Mouse (Mus musculus): ENCODE measurements around the gene Tmem196. TPM values are rescaled to one million over a fixed set of nuclear protein-coding genes. Genes with fewer than 3 reads are reported as not detected.
"Not testable (repeated sequence)": the region's sequence is repeated elsewhere in the genome, so short reads cannot be mapped to it uniquely, and the experiment has no call there.

Gene Tmem196
- 3.7 and 5.3 TPM in 2 replicates for polyA plus RNA-seq (2015; fragmentation: Nextera tagmentation; extraction: Ambion mirVana)

DNA sequence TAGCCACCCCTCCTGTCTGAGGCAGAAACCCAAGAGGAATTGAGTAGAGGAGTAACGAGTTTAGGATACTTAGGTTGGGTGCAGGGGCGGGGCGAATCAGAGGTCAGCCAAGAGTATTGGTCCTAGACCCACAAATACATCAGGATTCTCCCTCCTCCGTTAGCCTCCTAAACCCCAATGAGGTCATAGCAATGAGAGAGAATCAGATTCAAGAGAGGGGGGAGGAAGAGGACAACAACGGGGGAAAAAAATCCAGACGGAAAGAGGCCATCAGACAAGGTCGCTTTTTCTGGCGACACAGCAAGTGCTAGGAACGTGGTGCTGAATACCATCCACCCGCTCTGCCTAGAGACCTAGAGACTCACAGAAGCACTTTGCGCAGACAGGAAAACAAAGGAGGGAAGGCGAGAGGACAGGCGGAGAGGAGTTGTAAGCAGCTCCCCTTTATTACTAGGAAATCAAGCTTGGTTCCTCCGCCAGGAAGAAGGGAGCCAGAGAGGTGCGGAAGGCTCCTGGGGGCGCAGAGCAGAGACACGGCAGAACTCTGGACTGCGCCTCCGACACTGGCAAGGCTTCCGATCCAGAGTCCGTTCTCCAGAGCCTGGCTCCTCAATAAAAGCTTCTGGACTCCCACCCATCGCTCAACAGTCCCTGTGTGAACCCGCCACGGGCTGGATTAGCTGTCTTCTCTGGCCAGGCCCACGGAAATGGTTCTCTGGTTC is at the start of gene Tmem196:
Tmem196 (plus strand) TSS at position 234 of the 722 bp plus-strand sequence.
- WGBS, result 3% methylated on average over 25 of the region's 25 CpGs
- H3K27ac ChIP-seq, result no peak within 1 kb of the TSS
- no peaks in the 10 kb centered on the region for H3K27me3 ChIP-seq
- peak within 1 kb of the TSS; percentile 76 for H3K9ac ChIP-seq
- no peaks in the 10 kb centered on the region for H3K9me3 ChIP-seq (replicated peaks)
- ATAC-seq, result peak; percentile 84
- H3K4me2 ChIP-seq, result peak within 1 kb of the TSS; percentile 83
- H3K4me3 ChIP-seq, result peak within 1 kb of the TSS; percentile 64
- peaks cover 7% of the 10 kb centered on the region for H3K4me1 ChIP-seq
- no peaks in the 10 kb centered on the region for H3K36me3 ChIP-seq (ENCODE audit: poor library complexity, severe bottlenecking)

DNA sequence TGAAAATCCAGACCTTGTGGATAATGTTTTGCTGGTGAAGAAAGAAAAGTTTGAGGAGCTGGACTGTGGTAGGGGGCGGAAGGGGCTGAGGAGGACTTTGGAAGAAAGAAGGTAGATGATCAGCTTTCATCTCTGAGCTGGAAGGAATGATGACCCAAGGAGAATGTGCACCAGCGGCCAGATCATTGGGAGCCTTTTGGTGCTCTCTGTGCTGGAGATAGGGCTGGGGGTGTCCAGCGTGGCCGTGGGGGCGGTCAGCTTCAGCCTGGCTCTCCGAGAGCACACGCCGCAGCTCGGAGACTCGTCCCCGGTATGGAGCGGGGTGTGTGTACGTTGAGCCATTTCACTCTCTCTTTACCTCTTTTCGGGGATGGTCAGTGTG is 680 bp downstream of the Tmem196 start:
- no peak overlapping the region for H3K27ac ChIP-seq
- H3K4me2 ChIP-seq, result peak overlapping the region; percentile 83
- no peaks in the 10 kb centered on the region for H3K27me3 ChIP-seq

DNA sequence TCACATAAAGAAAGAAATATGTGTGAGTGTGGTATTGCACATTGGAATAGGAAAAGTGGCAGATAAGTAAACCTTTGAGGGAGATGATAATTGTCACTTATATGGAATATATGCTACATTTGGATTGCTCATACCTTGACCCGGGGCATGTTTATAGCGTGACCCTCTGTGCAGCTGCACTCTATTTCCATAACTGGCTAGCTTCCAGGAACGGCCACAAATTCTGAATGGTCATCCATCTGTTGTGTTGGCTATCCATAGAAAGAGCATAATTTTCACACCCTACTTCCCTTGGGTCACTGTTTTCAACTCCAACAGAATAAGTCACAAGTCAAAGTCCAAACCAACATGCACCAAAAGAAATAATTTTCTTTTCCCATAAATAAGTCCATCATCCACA is 11.4 kb downstream of the Tmem196 start:
- H3K36me3 ChIP-seq (ENCODE audit: poor library complexity, severe bottlenecking), result no peaks in the 10 kb centered on the region
- H3K27me3 ChIP-seq, result no peaks in the 10 kb centered on the region
- H3K9ac ChIP-seq, result no peak overlapping the region
- H3K4me1 ChIP-seq, result no peaks in the 10 kb centered on the region
- H3K9me3 ChIP-seq (replicated peaks), result no peaks in the 10 kb centered on the region
- ATAC-seq, result no peak
- H3K27ac ChIP-seq, result no peak overlapping the region
- WGBS, result 75% methylated on average over 3 of the region's 3 CpGs
- H3K4me3 ChIP-seq, result no peak overlapping the region
- no peak overlapping the region for H3K4me2 ChIP-seq

More for the DNA sequence above, 680 bp downstream of the Tmem196 start:
- peak overlapping the region; percentile 64 for H3K4me3 ChIP-seq
- H3K36me3 ChIP-seq (ENCODE audit: poor library complexity, severe bottlenecking), result no peaks in the 10 kb centered on the region
- 2% methylated on average over 14 of the region's 14 CpGs for WGBS
- peak; percentile 75 for ATAC-seq
- peak overlapping the region; percentile 76 for H3K9ac ChIP-seq
- peaks cover 7% of the 10 kb centered on the region for H3K4me1 ChIP-seq
- H3K9me3 ChIP-seq (replicated peaks), result no peaks in the 10 kb centered on the region

DNA sequence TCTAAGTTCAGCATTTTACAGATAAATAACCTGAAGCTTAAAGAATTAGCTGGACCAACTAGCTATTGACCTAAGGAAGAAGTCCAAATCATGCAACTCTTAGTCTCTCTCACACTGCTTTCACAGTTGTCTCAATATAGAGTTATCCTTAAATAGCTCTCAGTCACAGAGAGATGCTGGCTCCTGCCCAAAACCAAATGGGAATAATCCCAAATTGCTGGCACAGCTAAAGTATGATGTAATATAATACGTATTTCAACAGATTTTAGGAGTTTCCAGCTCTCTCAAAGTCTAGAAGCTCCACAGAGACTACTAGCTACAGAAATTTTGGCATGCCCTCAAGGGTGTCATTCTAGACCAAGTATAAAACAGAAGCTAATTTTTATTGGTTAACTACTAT is 15.1 kb downstream of the Tmem196 start:
- H3K27me3 ChIP-seq, result no peaks in the 10 kb centered on the region
- no peak for ATAC-seq

GRCm38 (mm10) chr12:119965373-119965772 is 19.8 kb downstream of the Tmem196 start:
- H3K27me3 ChIP-seq, result no peaks in the 10 kb centered on the region
- H3K4me1 ChIP-seq, result no peaks in the 10 kb centered on the region
- H3K36me3 ChIP-seq (ENCODE audit: poor library complexity, severe bottlenecking), result no peaks in the 10 kb centered on the region
- no peak overlapping the region for H3K4me2 ChIP-seq
- H3K9ac ChIP-seq, result no peak overlapping the region
- no peak overlapping the region for H3K4me3 ChIP-seq
- ATAC-seq, result no peak
- no peak overlapping the region for H3K27ac ChIP-seq
- H3K9me3 ChIP-seq (replicated peaks), result no peaks in the 10 kb centered on the region

More for the DNA sequence above, 15.1 kb downstream of the Tmem196 start:
- Histone ChIP-seq H3K27ac (no peak overlapping the region), H3K9ac (no peak overlapping the region), H3K36me3 (ENCODE audit: poor library complexity, severe bottlenecking) (no peaks in the 10 kb centered on the region), H3K4me3 (no peak overlapping the region), H3K9me3 (replicated peaks) (no peaks in the 10 kb centered on the region), H3K4me2 (no peak overlapping the region), H3K4me1 (no peaks in the 10 kb centered on the region)
- WGBS, result 46% methylated on average over 1 of the region's 1 CpGs

GRCm38 (mm10) chr12:119970068-119970467 is 24.4 kb downstream of the Tmem196 start:
- Histone ChIP-seq H3K9me3 (replicated peaks) (no peaks in the 10 kb centered on the region), H3K4me1 (no peaks in the 10 kb centered on the region), H3K9ac (no peak overlapping the region), H3K4me3 (no peak overlapping the region), H3K4me2 (no peak overlapping the region), H3K27me3 (no peaks in the 10 kb centered on the region), H3K27ac (no peak overlapping the region), H3K36me3 (ENCODE audit: poor library complexity, severe bottlenecking) (no peaks in the 10 kb centered on the region)
- ATAC-seq, result no peak

- H3K9ac ChIP-seq, result no peak overlapping the region
- H3K27ac ChIP-seq, result no peak overlapping the region
- H3K4me1 ChIP-seq, result no peaks in the 10 kb centered on the region
- ATAC-seq, result peak; percentile 73
- no peaks in the 10 kb centered on the region for H3K36me3 ChIP-seq (ENCODE audit: poor library complexity, severe bottlenecking)
- H3K9me3 ChIP-seq (replicated peaks), result no peaks in the 10 kb centered on the region
- no peak overlapping the region for H3K4me2 ChIP-seq
- no peaks in the 10 kb centered on the region for H3K27me3 ChIP-seq
- no peak overlapping the region for H3K4me3 ChIP-seq
- 0% methylated on average over 2 of the region's 2 CpGs for WGBS
Measured at GRCm38 (mm10) chr12:119981731-119982130, 36.1 kb downstream of the Tmem196 start.

GRCm38 (mm10) chr12:119998267-119998666 is 52.6 kb downstream of the Tmem196 start:
- Histone ChIP-seq H3K27me3 (no peaks in the 10 kb centered on the region), H3K4me2 (no peak overlapping the region), H3K9me3 (replicated peaks) (no peaks in the 10 kb centered on the region), H3K9ac (no peak overlapping the region), H3K4me3 (no peak overlapping the region), H3K4me1 (no peaks in the 10 kb centered on the region), H3K36me3 (ENCODE audit: poor library complexity, severe bottlenecking) (no peaks in the 10 kb centered on the region), H3K27ac (no peak overlapping the region)
- WGBS, result 85% methylated on average over 1 of the region's 1 CpGs
- no peak for ATAC-seq

GRCm38 (mm10) chr12:120004280-120004679 is 58.7 kb downstream of the Tmem196 start:
- no peak overlapping the region for H3K4me3 ChIP-seq
- H3K9ac ChIP-seq, result no peak overlapping the region
- no peaks in the 10 kb centered on the region for H3K36me3 ChIP-seq (ENCODE audit: poor library complexity, severe bottlenecking)
- peak; percentile 55; the same call in 1 of the 2 replicates for ATAC-seq
- H3K4me1 ChIP-seq, result no peaks in the 10 kb centered on the region
- H3K4me2 ChIP-seq, result no peak overlapping the region
- H3K27me3 ChIP-seq, result no peaks in the 10 kb centered on the region
- H3K27ac ChIP-seq, result no peak overlapping the region
- no peaks in the 10 kb centered on the region for H3K9me3 ChIP-seq (replicated peaks)

- Histone ChIP-seq H3K27me3 (no peaks in the 10 kb centered on the region), H3K36me3 (ENCODE audit: poor library complexity, severe bottlenecking) (no peaks in the 10 kb centered on the region), H3K4me1 (peaks cover 10% of the 10 kb centered on the region), H3K4me3 (no peak overlapping the region), H3K27ac (peak overlapping the region; percentile 80), H3K4me2 (peak overlapping the region; percentile 24; the same call in 1 of the 2 replicates), H3K9me3 (replicated peaks) (no peaks in the 10 kb centered on the region), H3K9ac (no peak overlapping the region)
- 19% methylated on average over 4 of the region's 4 CpGs for WGBS
- ATAC-seq, result peak; percentile 86
Measured at GRCm38 (mm10) chr12:120014768-120015167, 69.1 kb downstream of the Tmem196 start.

DNA sequence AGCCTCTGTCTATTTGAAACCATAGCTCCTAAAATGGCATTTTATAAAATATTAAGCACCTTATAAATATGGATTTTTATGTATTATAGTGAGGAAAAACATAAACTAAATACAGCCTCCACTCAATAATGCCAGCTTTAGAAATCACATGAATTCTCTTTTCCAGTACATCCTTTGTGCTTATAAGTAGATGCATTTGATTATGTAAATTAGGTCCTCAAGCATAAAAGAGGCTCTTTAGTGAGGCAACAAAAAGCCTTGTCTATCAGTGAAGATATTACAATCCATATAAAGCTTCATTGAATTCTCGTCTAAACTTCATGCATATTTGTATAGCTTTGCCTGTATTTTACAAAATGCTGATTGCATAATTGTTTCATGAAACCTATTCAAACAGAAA is 69.6 kb downstream of the Tmem196 start:
- 7% methylated on average over 1 of the region's 1 CpGs for WGBS
- peak overlapping the region; percentile 80; the same call in 1 of the 2 replicates for H3K27ac ChIP-seq
- peaks cover 10% of the 10 kb centered on the region for H3K4me1 ChIP-seq
- no peaks in the 10 kb centered on the region for H3K36me3 ChIP-seq (ENCODE audit: poor library complexity, severe bottlenecking)
- no peak overlapping the region for H3K4me2 ChIP-seq
- no peak overlapping the region for H3K9ac ChIP-seq
- no peaks in the 10 kb centered on the region for H3K9me3 ChIP-seq (replicated peaks)
- no peaks in the 10 kb centered on the region for H3K27me3 ChIP-seq
- H3K4me3 ChIP-seq, result no peak overlapping the region
- ATAC-seq, result peak; percentile 94

GRCm38 (mm10) chr12:120028089-120028959 is 82.7 kb downstream of the Tmem196 start:
- not testable (repeated sequence) for H3K4me1 ChIP-seq; H3K4me3 ChIP-seq; H3K4me2 ChIP-seq; H3K36me3 ChIP-seq (ENCODE audit: poor library complexity, severe bottlenecking); H3K9ac ChIP-seq; H3K27me3 ChIP-seq; H3K27ac ChIP-seq; H3K9me3 ChIP-seq (replicated peaks)
- peak; percentile 55; the same call in 1 of the 2 replicates for ATAC-seq
- 85% methylated on average over 15 of the region's 15 CpGs for WGBS
